Mouse (Mus musculus) left cerebral cortex, adult 11 months (tissue): Measurements from ENCODE around the gene Smarcd1.
"Not testable (repeated sequence)": the region's sequence is repeated elsewhere in the genome, so short reads cannot be mapped to it uniquely, and the experiment has no call there.

ENCODE experiments used
- DNase-seq: peaks from one replicate; pipeline ENCODE4 v3.0.0; 2022; ENCODE audit warnings: low spot score

The Smarcd1 gene

GRCm38 (mm10) chr15:99684156-99684555, 17.8 kb upstream of the Smarcd1 start:
- no peak for DNase-seq

- no peak for DNase-seq
Observed at GRCm38 (mm10) chr15:99688712-99689111, 13.2 kb upstream of the Smarcd1 start.

GRCm38 (mm10) chr15:99690924-99691323, 11.0 kb upstream of the Smarcd1 start:
- DNase-seq: no peak

DNA sequence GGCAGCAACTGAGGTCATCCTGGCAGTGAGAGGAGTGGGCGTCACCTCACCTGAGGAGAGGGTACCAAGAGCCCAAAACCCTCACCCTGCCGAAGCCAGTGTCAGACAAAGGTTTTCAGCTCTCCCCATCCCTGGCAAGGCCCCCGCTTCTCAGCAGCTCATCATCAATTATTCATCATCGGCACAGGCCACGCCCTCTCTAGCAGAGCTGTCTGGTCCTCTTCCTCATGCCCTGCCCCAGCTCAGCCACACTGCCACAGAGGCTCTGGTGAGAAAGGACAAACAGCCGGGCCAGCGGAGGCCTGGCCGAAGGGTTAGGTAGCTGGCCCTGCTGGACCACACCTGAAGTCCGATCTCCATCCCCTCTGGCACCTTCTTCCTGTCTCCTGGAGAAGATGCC, 10.0 kb upstream of the Smarcd1 start:
- no peak for DNase-seq

DNA sequence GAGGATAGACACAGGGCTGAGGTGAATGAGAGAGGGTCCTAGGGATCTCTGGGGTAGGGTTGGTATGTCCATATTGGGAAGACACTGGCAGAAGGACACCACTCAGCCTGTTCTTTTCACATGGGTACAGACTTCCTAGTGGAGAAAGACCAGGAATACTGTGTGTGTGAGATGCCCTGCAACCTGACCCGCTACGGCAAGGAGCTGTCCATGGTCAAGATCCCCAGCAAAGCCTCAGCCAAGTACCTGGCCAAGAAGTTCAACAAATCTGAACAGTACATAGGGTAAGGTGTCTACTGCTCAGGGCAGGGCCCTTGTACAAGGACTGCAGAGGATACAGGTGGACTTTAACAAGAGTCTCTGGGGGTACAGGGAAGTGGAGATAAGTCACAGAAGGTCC, 4.6 kb upstream of the Smarcd1 start:
- no peak for DNase-seq

DNA sequence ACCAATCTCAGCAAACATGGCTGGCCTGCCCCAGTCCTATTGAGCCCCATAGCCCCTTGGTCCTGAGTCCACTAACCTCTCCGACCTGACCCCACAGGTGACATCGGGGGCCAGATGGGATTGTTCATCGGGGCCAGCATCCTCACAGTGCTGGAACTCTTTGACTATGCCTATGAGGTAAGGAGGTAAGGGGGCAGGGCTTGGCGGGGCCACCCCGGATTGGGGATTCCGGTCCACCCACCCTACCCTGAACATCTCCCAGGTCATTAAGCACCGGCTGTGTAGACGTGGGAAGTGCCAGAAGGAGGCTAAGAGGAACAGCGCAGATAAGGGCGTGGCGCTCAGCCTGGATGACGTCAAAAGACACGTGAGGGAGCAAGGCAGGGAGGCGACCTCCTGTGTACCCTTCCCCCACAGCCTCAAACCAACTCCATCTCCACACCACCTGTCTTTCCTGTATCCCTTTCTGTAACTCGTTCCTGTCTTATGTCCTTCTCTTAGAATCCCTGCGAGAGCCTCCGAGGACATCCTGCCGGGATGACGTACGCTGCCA, 3.3 kb upstream of the Smarcd1 start:
- no peak for DNase-seq

DNA sequence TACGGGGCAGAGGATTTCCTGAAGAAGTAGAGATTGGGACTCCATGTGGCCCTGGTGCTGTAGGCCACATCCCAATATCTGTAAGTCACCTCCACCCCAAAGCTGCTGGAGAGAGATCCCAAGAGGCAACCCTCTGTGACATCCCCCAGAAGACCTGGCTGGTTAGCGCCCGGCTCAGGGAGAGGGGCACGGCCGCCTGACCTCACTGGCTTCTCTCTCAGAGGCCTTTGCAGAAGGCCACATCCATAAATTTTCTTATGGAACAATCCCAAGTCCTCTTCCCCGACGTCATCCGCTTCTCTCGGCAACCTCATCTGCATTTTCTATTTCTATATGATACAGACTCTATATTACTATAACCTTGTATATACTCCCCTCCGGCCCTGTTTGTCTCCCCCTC, 2.2 kb upstream of the Smarcd1 start:
- DNase-seq: no peak

GRCm38 (mm10) chr15:99700219-99701106, 1.5 kb upstream of the Smarcd1 start:
- no peak for DNase-seq

GRCm38 (mm10) chr15:99701640-99701998, 310 bp upstream of the Smarcd1 start:
- not testable (repeated sequence) for DNase-seq

GRCm38 (mm10) chr15:99703104-99703503, 1.2 kb downstream of the Smarcd1 start:
- DNase-seq: no peak

GRCm38 (mm10) chr15:99703676-99704040, 1.7 kb downstream of the Smarcd1 start:
- DNase-seq: no peak

DNA sequence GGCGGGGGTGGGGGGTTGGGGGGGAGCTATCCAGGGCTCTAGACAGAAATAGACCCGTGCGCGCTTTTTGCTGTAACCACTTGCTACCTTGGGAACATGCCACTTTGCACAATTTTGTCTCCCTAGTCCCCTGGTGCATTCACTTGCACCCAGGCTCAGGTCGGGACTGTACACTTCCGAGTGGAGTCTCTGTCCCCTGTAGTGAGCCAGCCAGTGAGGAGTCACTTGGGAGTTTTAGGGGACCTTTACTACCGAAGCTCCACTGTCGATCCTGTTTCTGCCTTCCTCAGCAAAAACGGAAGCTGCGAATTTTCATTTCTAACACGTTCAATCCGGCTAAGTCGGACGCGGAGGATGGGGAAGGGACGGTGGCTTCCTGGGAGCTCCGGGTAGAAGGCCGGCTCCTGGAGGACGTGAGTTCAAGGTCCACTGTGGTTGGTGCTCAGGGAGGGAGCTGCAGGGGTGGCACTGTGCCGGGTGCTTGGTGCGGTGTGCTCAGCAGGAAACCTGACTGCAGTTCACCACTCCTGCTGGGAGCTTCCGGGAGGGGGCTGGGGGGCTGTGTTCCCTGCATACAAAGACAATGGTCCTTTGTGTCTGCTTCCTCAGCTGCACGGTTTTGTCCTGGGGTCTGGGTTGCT, 2.2 kb downstream of the Smarcd1 start:
- no peak for DNase-seq

DNA sequence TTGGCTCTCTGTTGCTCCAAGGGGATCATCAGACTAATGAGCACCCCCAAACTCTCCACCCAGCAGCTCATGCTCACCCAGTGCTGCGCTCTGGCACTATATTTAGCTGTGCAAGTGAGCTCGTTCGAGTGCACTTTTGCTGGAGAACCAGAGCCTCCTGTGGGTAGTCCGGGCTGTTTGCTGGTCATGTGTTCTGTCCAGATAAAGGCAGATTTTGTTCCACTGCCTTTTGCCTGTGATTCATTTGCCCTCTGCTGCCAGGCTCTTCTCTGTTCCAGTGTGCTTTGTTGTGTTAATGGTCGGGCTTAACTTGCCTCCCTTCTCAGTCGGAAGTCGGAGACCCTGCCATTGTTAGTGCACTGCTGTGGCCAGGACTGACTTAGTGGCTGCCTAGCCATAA, 3.0 kb downstream of the Smarcd1 start:
- DNase-seq: no peak

GRCm38 (mm10) chr15:99705440-99706048, 3.6 kb downstream of the Smarcd1 start, which contains the start of gene Gm17349:
TSS of gene Gm17349 (minus strand) at chr15:99705490.
- DNase-seq: no peak

DNA sequence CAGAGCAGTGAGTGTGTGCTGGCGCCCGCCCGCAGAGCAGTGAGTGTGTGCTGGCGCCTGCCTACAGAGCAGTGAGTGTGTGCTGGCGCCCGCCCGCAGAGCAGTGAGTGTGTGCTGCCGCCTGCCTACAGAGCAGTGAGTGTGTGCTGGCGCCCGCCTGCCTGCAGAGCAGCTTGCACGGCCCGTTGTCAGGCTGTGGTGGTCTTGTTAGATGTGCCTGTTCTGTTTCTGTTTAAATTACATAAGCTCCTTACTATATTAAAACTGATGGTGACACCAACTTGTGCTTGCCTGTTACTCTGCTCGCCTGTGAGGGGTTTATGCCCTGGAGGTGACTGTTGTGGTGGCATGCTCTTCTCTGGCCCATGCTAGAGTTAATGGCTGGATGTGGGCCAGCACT, 6.2 kb downstream of the Smarcd1 start:
- no peak for DNase-seq

DNA sequence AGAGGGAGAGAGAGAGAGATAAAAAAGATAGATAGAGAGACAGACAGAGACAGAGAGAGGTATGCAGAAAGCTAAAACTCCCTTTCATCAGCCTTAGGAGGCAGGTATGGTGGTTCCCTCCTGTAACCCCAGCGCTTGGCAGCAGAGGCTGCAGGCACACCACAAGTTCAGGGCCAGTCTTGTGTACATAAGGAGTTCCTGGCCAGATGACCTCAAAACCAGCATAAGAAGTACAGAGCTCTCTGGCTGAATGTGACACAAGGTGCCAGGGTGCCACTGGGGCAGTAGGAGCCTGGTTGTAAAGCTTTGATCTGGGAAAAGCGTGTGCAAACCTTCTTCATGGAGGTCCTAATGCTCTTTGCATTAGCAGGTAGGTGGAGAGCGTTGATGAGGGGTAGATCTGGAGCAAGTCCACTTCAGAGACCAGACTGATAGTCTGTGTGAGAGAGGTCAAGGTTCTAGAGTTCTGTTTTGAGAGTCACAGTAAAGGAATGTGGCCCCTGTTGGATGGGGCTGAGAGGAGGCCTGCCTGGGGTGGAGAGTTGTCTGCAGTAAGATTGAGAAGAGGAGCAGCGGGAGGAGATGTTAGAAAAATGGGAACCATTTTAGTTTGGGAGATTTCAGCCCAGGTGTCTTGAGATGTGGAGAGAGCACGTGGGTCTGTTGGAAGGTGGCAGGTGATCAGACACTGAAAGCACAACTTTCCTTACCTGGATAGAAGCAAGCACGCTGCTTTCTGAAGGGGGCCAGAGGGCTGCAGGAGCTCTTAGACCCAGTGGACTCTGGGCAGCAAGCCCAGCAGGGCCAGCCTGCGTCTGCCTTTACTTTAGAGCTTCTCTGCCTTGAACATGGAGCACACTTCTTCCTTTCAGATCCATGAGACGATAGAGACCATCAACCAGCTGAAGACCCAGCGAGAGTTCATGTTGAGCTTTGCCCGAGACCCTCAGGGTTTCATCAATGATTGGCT, 8.6 kb downstream of the Smarcd1 start:
- DNase-seq: no peak

GRCm38 (mm10) chr15:99711491-99711890, 9.6 kb downstream of the Smarcd1 start:
- no peak for DNase-seq

- no peak for DNase-seq
Observed at GRCm38 (mm10) chr15:99712666-99713559, 11.0 kb downstream of the Smarcd1 start.

DNA sequence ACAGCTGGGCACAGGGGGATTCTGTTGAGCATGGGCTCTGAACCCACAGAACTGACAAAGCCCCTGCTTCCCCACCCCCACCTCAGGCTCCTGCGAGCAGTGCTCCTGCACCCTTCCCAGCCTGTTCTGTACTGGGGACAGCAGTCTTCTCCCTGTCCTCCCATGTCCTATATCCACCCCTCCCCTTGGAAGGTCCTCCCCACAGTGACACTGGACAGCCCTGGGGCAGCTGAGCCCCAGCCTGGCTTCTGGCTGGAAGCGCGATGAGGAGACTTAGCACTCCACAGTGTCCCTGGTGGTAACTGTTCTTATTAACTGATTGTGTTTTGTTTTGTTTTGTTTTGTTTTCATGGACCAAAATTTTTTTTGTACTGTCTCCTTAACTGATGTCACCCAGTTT, 11.6 kb downstream of the Smarcd1 start:
- no peak for DNase-seq

DNA sequence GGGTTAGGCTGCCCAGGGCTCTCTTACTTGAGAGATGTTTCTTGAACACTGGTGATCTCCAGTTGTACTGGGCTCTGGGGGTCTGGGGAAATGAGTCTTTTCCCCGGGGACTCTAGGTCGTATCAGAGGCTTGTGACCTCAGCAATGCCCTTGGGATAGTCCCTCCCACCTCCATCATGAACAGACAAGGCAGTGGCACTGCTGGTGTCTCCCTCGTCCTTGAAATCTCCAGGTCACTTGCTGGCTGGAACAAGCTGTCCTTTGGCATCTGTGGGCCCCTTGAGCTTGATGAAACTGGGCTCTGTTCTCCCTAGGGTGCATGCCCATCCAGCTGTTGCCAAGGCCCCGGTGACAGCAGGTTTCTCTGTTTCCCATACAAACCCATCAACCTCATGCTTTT, 12.3 kb downstream of the Smarcd1 start:
- no peak for DNase-seq

DNA sequence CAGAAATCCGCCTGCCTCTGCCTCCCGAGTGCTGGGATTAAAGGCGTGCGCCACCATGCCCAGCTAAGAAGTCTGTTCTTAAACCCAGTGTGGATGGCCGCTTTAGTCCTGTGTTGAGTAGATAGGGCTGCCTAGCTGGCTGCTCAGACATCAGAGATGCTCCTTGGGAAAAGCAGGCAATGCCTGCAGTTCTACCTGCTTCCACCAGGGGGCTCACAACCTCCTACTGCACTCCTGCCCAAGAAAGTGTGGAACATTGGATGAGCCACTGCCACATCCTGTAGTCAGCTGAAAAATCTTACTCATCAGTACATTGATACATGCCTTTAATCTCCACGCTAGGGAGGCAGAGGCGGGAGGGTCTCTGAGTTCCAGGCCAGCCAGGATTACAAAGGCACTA, 12.9 kb downstream of the Smarcd1 start:
- peak; percentile 88 for DNase-seq
